Mouse (Mus musculus) neutrophil, adult 65 days (primary cell): ENCODE data around the gene P2rx6. TPM values are rescaled to one million over a fixed set of nuclear protein-coding genes. Genes with fewer than 3 reads are reported as not detected.

Experiments used
- total RNA-seq: library from RNA; stranded (reverse); gene quantifications from 2 replicates; pipeline ENCODE4 v1.2.4, GENCODE M21; 2023

The P2rx6 gene
- not detected in 2 replicates for total RNA-seq

DNA sequence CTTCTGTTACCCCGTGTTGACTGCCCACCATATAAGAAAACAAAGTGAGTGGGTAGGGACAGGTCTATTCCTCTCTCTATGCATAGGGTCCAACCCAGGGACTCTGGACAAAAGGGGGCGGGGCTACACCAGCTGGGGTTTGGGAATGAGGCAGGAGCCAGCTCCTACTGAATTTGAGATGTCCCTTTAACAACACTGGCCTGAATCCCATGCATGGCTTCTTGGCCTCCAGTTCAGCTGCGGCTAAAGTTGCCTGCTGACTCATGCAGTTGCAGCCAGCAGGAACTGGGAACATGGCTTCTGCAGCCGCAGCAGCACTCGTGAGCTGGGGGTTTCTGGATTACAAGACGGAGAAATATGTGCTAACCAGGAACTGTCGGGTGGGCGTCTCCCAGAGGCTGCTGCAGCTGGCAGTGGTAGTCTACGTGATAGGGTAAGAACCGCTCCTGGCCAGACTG is at the start of gene P2rx6:
Gene P2rx6, plus strand, starts transcription at position 135 of the 458 bp plus-strand sequence.

DNA sequence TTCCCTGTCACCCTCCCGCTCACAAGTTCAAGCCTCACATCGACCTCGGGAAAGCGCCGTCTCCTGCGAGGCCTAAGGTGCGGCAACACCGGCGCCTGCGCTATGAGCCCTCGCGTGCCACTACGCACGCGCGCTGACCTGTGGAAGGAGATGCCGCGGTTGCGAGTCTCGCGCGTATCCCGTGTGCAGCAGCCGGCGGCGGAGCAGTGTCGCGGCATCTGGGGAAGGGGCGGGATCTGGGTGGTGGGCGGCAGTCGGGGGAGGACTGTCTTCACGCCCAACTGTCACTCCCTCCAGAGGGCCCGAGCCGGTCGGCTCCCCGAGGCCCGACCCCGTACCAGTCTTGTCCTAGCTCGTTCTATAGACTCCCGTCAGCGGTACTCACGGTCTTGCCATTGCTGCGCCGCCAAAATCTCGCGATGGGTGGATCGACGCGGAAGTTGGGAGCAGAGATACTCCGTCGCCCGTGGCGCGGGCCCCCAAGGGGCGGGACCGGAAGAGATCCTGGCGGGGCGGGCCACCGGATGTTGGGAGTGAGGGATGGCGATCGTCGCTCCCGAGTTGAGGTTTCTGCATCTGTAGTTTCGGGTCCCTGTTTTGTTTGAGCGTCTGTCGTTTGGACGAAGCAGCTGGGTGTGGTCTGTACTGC is 30.9 kb upstream of the P2rx6 start, which contains the start of gene Thap7:
Gene Thap7, minus strand, starts transcription at position 497 of the 649 bp plus-strand sequence.

DNA sequence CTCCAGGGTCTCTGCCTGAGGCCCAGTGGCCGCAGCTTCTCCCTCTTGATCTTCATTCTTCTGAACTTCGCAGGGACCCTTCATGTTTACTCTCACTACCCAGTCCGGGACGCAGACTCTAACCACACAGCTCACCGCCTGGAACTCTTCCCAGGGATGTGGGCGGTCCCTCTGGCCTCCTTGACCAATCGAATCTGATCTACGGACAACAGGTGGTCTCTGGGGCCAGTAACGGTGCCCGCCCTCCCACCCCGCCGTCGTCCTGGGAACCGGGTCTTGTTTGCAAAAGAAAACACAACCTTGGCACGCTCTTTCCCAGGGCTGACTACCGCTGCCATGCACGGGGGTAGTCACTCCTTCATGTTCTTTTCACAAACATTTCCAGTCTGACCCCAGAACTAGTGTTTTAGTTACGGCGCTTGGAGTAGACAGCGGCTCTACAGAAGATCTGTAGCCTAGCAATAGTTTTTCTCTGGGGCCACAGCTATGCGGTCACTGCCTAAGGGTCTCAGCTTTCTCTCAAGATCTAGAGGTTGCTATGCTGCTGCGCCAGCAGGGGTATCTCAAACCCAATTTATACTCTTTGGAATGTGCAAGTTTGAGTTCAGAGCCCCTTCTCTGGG is 446 bp upstream of the P2rx6 start, which contains the start of gene Lrrc74b:
Gene Lrrc74b, minus strand, starts transcription at position 120 of the 623 bp plus-strand sequence.

DNA sequence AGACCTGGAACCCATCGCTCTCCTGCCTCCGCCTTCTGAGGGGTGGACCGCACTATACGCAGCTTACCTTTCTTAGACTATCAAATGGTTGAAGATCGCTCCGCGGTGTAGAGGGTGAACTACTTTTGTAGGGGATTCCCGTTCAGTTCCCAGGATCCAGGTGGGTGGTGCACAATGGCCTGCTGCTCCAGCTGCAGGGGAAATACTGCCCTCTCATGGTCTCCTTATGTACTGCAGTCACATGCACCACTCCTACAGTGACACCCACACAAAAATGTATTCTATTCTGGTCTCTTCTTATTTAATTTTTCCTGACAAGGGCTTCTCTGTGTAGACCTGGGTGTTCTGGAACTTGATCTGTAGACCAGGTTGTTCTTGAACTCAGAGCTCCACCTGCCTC is 21.4 kb downstream of the P2rx6 start, which contains the start of gene Slc7a4:
Gene Slc7a4, minus strand, starts transcription at position 151 of the 400 bp plus-strand sequence.

GRCm38 (mm10) chr16:17619198-17620105 is 57.8 kb downstream of the P2rx6 start, which contains the start of gene Smpd4:
Smpd4 (plus strand) TSS chr16:17619354.

Other genes starting within 250 kb of the P2rx6 start
- not detected in 2 replicates for gene Serpind1, start 230.5 kb upstream of the P2rx6 start, total RNA-seq
- gene Snap29, start 155.9 kb upstream of the P2rx6 start, total RNA-seq: 16.2 and 17.0 TPM in 2 replicates
- 37.3 and 49.3 TPM in 2 replicates for gene Pi4ka, start 155.6 kb upstream of the P2rx6 start, total RNA-seq
- gene Crkl, start 109.9 kb upstream of the P2rx6 start, total RNA-seq: 45.7 and 53.5 TPM in 2 replicates
- gene Aifm3, start 72.3 kb upstream of the P2rx6 start, total RNA-seq: not detected in 2 replicates
- 20.2 and 22.6 TPM in 2 replicates for gene Lztr1, start 53.2 kb upstream of the P2rx6 start, total RNA-seq
- 13.3 and 19.2 TPM in 2 replicates for gene Thap7, start 30.7 kb upstream of the P2rx6 start, total RNA-seq
- not detected in 2 replicates for gene Lrrc74b, start 638 bp upstream of the P2rx6 start, total RNA-seq
- 0.28 TPM in 1 of 2 replicates, not detected in the other for gene Slc7a4, start 21.3 kb downstream of the P2rx6 start, total RNA-seq
- 28.0 and 32.6 TPM in 2 replicates for gene Smpd4, start 57.5 kb downstream of the P2rx6 start, total RNA-seq
- gene Ccdc74a, start 84.6 kb downstream of the P2rx6 start, total RNA-seq: not detected in 2 replicates
- 68.2 and 84.3 TPM in 2 replicates for gene Med15, start 171.0 kb downstream of the P2rx6 start, total RNA-seq
- 6.2 and 6.7 TPM in 2 replicates for gene Klhl22, start 197.7 kb downstream of the P2rx6 start, total RNA-seq
- gene Scarf2, start 235.4 kb downstream of the P2rx6 start, total RNA-seq: 0.25 TPM in 1 of 2 replicates, not detected in the other